Comparison of ENCODE assay signal across 17 mouse cellular contexts in genomic region chr7:51140796-51141195, GRCm38 (mm10).
"Had no signal": no experiment of that assay in that cellular context is flagged by ENCODE, and none has a peak within 500 bp of the region (broad histone marks: within the 10 kb centered on the region; RNA-seq: fewer than 3 reads in every experiment).

No protein-coding gene starts in this region.

- H3K9ac ChIP-seq: lung, embryonic 15.5 days; midbrain, embryonic 13.5 days; midbrain, embryonic 15.5 days; neural tube, embryonic 12.5 days; stomach, embryonic 15.5 days had no signal

- H3K36me3 ChIP-seq: lung, embryonic 15.5 days; midbrain, embryonic 13.5 days; midbrain, embryonic 15.5 days; neural tube, embryonic 12.5 days; stomach, embryonic 15.5 days had no signal

- H3K4me2 ChIP-seq: lung, embryonic 15.5 days; midbrain, embryonic 11.5 days; midbrain, embryonic 13.5 days; midbrain, embryonic 15.5 days; neural tube, embryonic 12.5 days; stomach, embryonic 15.5 days had no signal

- H3K9me3 ChIP-seq: lung, embryonic 15.5 days; megakaryocyte, embryonic 14.5 days; midbrain, embryonic 13.5 days; midbrain, embryonic 15.5 days; neural tube, embryonic 12.5 days; stomach, embryonic 15.5 days had no signal

- H3K4me3 ChIP-seq: lung, embryonic 15.5 days; megakaryocyte, embryonic 14.5 days; midbrain, embryonic 13.5 days; midbrain, embryonic 15.5 days; neural tube, embryonic 12.5 days; stomach, embryonic 15.5 days had no signal

- DNase-seq: lung, adult 2 months; lung, postnatal 14 days; lung, postnatal 36 days; right cerebral cortex, postnatal 14 days; thymus, adult 2 months; thymus, postnatal 25 days; thymus, postnatal 4 days had no signal

- H3K4me1 ChIP-seq: lung, embryonic 15.5 days; megakaryocyte, embryonic 14.5 days; midbrain, embryonic 13.5 days; midbrain, embryonic 15.5 days; neural tube, embryonic 12.5 days; stomach, embryonic 15.5 days had no signal

- H3K27ac ChIP-seq: lung, embryonic 15.5 days; macrophage; midbrain, embryonic 13.5 days; midbrain, embryonic 15.5 days; neural tube, embryonic 12.5 days; stomach, embryonic 15.5 days; stomach, postnatal 0 days had no signal

- H3K27me3 ChIP-seq: lung, embryonic 15.5 days; megakaryocyte, embryonic 14.5 days; midbrain, embryonic 13.5 days; midbrain, embryonic 15.5 days; neural tube, embryonic 12.5 days; stomach, embryonic 15.5 days had no signal

- ATAC-seq: lung, postnatal 0 days; midbrain, embryonic 13.5 days; midbrain, embryonic 15.5 days had no signal
